Mouse (Mus musculus): Measurements from ENCODE around the gene Pelo.

- TF ChIP-seq CTCF (IDR thresholded peaks at IDR 0.05; ENCODE audit: extremely low read depth, insufficient read depth, low read length) (no peak), POLR2A (IDR thresholded peaks at IDR 0.05; ENCODE audit: extremely low read depth, insufficient read depth, low read length) (no peak)
Observed at GRCm38 (mm10) chr13:115082339-115082738, 7.6 kb downstream of the Pelo start.

Data from cortical plate, adult 2 months (tissue).